Mouse (Mus musculus) neutrophil, adult 5-6 weeks (primary cell): ENCODE data around the gene Serpini1. TPM values are rescaled to one million over a fixed set of nuclear protein-coding genes. Genes with fewer than 3 reads are reported as not detected.

Source experiments
- ATAC-seq: fragments of 151-379, 151-347 bp; 2 replicates; pipeline ENCODE4 v1.8.0; 2017; ENCODE audit warnings: mild to moderate bottlenecking, moderate TSS enrichment; ENCODE audit not compliant: insufficient number of reproducible peaks, poor library complexity, low FRiP score, severe bottlenecking; ENCODE audit errors: extremely low read depth
- total RNA-seq: library from RNA; stranded (forward); fragments of 200-1000 nt; gene quantifications from 2 replicates; pipeline ENCODE4 v1.2.3, GENCODE M21; 2017

Serpini1 gene
- 9.6 and 11.9 TPM in 2 replicates for total RNA-seq

DNA sequence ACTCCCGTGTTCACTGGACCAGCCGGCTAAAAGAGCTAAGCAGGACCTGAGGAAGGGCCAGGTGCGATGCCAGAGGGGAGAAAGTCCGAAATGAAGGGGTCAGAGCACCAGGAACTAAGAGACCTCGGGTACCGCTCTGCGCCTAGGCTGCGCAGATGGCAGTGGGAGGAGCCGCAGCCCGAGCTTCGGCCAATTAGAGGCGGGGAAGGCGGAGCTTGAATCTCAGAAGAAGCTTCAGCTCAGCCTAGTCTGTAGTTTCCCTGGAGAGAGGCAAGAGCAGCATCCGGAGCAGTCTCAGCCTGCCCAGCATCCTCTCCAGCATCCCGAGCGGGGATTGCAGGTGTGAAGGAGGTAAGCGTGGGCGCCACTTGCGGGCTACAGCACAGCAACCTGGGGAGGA is at the start of gene Serpini1:
TSS of gene Serpini1 (plus strand) at position 256 of the 400 bp plus-strand sequence.
- ATAC-seq = peak; percentile 71

DNA sequence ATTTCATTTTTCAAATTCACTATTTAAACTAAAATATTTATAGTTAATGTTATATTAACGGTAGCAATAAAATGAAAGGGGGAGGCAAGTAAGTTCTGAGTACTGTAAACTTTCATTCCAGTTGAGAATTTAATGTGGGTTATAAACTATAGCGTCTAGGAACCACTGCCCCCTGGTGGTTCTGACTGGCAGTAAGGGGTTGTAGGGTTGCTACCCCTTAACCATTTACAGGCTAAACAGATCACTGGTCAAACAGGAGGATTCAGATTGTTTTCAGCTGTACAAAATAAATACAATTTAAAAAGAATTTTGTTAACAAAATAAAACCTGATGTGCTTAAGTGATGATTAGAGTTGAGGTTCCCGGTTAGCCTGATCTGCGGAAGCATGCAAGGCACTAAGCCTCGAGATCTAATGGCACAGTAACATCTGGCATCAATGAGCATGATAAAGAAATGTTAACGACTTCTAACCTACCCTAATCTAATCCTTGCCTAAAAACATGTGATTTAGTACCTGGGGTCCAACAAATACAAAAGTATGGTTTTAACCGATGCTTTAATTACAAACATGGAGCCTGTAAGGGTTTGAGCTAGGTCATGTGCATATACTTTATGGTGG is 39.6 kb upstream of the Serpini1 start:
- ATAC-seq = peak; percentile 81

DNA sequence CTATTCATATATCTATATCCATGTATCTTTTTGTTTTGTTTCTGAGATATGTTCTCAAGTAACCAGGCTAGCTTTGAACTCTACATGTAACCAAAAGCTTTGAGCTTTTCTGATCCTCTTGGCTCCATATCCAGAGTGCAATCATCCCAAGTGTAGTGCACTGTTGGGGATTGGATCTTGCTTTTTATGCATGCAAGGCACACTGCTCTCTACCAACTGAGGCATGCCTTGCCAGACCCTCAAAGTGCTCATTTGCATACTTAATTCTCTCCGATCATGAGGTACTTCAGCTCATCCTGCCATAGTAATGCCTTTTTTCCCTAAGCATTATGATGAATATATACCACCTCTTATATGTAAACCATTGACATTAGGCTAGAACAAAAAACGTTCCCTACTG is 36.0 kb upstream of the Serpini1 start:
- ATAC-seq = no peak

DNA sequence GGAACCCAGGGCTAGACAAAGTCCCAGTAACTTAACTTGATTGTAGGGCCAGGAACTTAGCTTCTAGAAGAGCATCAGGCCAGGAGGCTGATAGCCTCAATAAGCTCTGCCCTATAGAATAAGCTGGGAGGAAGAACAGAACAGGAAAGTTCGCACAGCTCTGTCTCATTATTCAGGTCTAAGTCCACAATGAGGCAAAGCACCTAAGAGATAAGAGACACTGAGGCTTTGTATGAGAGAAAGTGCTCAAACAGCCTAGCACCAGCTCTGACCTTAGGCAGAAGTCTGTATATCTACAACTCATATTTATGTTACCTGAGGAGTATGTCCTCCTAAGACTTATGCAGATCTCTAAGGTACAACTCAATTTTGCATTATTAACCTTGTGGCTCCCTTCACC is 34.8 kb upstream of the Serpini1 start:
- no peak for ATAC-seq

DNA sequence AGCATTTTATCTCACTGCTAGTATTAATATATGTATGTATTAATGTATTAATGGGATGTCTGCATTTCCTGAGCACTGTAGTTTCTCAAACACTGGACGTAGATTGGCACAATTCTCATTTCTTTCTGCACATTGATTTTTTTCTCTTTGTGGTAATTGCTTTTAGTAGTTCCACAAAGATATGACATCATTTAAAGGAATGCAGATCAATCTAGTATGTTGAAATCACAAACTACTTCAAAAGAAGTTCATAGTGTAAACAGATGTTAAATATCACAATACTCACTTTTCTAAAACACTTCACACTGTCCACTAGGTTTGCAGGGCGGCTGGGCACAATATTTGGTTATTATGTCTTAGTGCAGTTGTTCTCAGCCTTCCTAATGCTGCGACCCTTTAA is 26.3 kb upstream of the Serpini1 start:
- no peak for ATAC-seq

DNA sequence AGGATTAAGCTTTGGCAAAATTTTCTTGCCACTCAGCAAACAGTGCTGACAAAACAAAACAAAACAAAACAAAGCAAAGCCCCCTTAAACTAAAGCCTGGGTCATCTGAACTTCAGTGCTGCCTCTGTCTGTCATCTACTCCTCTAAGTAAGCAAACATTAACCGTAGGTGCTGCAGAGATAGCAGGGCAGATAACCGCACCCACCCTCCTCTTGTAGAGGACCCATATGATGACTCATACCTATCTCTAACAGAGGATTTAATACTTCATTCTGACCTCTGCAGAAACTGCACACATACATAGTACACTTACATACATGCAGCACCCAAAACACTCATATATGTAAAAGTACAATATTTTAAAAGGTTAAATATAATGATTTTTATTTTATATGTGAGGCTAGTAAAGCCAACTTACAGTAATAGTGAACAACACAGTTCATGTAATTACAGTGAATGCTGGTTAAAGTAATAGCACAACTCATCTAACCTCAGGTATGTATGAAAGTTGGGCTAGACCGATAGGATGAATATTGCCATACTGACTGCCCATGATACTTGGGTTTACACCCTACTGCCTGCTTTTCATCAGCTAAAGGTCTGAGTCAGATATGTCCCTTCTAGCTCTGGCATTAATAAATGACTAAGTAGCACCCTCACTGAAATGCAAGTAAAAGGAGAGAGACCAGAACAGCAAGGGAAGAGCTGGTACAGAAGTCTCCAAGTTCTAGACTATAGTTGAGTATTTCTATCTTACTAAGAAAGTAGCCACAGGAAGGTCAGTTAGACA is 23.1 kb upstream of the Serpini1 start:
- ATAC-seq = no peak

DNA sequence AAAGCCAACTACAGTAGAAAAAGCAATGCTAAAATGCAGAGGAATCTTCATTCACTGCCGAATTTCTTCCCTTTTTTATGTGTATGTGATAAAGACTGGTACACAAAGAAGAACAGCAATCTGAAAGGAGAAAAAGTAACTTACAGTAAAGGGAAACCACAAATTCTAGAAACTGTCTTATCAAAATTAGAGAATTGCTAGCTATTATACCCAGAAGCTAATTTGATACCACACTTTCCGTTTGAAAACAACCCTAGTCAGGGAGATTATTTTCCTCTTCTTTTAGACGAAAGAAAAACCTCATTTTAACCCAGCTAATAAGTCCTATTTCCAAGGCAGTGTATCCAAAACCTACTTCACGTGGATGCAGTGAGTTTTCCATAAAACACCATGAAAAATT is 16.1 kb upstream of the Serpini1 start:
- ATAC-seq = no peak

DNA sequence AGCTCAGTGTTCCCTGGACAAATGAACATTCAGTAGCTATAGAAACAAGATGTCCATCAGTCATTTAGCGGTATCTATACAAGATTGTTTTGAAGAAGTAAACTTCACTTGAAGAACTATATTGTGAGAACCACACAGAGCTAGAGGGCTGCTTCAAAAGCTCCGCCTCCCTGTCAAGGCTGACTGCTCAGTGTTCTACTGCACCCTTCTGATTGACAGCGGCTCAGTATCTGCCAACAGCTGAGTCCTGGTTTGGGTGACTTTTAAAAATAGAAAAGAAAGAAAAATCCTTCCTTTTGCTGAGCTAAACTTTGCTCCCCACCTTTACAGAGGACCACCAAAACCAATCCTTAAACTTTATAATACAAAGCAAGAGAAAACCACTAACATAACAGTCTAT is 14.5 kb upstream of the Serpini1 start:
- peak; percentile 94 for ATAC-seq

DNA sequence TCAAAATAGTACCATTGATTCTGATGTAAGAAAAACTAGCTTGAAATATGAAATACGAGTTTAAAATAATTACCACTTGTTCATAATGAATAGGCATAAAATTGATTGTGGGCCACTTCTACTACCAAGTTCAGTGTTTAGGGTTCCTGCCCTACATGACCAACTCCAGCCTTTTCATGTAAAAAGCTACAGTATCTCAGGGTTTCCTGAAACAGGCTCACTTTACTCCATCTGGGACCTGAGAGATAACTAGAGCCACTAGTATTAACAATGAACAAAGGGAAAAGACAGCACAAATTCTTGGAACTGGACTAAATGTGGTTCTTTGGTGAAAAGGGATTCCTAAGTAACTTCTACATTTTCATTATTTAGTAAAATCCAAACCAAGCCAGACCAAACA is 13.1 kb upstream of the Serpini1 start:
- ATAC-seq = no peak

DNA sequence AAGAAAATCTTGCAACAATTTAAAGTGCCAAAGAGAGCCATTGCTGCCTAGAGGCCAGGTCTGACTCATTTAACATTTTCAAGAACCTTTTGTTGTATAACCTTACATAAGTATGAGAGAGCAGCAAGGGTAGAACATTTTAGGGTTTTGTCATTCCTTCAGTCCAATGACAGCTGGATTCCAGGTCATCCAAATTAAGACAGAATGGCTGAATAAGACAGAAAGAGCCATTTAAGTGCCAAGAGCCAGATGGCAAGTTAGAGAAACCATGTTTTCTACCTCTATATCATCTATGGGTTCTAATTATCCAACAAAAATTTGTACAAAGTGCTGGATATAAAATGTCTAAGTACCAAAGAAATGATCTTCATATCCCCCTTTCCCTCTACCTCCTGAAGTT is 6.1 kb upstream of the Serpini1 start:
- ATAC-seq = no peak

DNA sequence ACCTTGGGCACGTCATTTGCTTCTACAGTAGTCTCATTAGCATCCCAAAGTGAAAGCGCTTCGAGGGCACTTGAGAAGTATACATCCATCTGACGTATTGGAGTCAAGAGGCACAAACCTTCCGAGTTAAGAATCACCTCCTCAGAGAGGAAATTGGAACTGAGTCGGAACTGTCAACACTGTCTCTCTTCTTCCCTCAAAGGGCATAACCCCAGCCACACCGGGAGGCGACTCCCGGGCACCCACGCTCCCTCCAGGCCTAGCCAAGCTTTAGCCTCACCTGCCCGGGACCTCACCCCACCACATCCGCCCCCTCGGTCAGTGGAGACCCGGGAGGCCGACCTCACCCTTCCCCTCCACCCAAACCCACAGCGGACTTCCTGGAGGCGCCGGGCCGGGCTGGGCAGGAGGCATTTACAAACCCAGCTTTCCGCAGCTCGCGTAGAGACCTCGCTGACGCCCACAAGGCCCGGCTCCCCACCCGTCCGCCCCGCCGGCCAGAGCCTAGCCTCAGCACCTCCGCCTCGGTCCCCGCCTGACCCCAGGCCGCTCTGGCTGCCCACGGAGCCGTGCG is 1.1 kb upstream of the Serpini1 start:
- peak; percentile 4; the same call in 1 of the 2 replicates for ATAC-seq

DNA sequence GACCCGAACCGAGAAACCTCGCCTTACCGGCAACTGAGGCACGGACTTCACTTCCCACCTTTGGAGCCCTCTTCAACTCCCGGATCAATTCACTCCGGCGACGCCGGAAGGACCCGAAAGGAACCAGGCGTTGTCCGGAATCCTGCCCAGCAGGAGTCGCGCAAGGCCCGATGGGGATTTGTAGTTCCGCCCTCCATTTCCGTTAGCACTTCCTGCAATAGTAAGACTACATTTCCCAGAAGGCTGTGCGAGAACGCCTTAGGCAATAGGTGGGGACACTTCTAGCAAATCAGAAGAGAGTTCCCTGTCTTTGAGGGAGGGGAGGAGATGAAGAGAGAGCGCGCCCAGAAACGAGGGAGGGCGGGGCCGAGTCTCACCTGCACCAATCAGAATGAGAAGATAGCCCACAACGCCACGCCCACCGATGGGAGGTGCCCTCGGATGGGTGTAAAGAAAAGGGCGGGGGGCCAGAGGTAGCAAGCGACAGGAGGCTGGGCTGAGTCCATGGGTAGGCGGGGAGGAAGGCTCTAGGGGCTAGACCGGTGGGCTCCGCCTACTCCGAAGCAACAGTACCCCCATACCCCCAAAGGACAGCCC is 554 bp upstream of the Serpini1 start, which contains the start of gene Pdcd10:
TSS of gene Pdcd10 (minus strand) at position 162 of the 597 bp plus-strand sequence.
- ATAC-seq = peak; percentile 87

DNA sequence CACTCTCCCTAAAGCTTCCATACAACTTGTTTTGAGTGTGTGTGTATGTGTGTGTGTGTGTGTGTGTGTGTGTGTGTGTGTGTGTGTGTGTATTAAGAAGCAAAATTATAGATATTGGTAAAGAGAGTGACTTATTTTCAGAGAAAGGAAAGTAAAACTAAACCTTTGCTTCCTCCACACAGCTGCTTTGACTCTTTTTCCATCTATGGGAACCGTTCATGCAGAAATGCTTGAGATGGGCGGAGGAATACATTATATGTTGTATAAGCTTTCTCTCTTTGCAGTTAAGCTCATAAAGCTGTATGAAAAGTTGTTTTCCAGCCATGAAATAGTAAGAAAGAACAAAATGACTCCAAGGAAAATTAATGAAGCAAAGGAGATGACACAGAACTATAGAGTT is 16.7 kb downstream of the Serpini1 start:
- ATAC-seq = peak; percentile 86

DNA sequence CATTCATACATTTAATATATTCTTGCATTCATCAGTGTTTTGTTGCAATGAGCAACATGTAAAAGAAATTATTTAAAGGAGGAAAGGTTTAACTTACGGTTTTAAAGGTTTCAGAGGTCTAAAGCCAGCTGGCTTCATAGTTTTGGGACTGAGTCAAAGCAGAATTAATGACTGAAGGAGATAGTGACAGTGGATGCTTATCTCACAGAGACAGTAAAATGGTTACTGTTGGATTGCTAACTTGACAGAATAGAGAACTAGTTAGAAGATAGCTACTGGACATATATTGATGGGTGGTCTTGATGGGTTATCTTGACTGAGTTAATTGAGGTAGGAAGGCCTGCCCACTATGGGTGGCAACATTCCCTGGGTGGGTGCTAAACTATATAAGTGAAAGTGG is 18.2 kb downstream of the Serpini1 start:
- ATAC-seq = no peak

DNA sequence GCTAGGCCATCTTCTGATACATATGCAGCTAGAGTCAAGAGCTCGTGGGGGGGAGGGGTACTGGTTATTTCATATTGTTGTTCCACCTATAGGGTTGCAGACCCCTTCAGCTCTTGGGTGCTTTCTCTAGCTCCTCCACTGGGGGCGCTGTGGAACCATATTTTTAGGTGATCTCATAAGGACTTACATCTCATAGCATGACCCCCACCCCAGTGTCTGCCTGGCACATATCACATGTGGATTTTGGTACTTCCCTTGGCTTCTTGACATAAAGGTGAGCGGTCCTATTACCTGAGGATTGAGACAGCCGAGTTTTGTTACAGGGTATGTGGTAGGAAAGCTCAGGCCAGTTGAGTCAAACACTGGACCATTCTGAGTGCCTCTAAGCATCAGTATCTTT is 22.0 kb downstream of the Serpini1 start:
- peak; percentile 51; the same call in 1 of the 2 replicates for ATAC-seq

DNA sequence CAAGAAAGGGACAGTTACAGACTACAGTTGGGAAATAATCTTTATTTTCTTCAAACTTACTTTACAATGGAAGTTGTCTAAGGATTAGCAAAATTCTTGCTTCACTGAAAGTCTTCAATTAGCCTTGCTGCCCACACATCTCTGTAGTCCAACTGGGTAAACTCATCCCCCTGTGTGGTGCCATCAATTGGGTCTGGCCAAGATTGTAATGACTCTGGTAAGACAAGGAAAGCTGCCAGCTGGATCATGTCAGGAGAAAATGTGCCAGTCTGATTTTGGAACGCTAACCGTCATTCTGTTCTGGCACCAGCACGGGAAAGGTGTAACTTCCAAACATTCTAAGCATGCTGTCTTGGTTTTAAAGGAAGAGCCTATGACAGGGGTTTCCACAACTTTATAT is 25.9 kb downstream of the Serpini1 start:
- no peak for ATAC-seq

DNA sequence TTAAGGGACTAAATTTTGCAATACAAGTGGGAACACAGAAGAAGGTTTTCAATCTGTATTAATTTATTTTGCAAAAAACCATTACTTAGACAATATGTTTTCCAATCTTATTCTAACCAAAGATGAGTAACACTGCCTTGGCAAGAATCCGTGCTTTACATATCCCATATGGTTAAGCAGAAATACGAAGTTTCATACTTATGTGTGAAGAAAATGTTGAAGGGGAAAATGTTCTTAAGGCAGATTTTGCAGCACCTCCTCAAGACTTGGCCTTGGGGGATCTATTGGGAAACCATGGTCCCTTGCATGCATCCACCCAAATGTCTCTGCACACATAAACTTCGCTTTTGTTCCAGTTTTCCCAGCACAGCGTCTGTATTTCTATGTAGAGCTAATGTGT is 27.6 kb downstream of the Serpini1 start:
- ATAC-seq = no peak

DNA sequence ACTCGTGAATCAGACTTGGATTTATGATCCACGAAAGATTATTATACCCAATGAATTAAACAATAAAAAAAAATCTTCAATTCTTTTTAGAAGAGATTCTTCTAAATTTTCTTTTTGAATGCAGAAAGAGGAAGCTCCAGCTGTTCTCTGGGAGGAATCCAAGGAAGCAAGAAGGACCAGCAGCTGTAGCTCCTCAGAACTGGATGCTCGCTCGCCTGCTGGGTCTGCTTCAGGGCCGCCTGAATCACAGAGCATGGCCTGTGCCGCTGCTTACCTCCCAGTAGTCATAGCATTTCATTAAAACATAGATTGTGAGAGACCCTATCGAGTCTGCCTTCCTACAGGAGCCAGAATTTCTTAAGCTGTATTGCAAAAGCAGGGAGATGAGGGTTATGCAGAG is 53.7 kb downstream of the Serpini1 start:
- no peak for ATAC-seq

DNA sequence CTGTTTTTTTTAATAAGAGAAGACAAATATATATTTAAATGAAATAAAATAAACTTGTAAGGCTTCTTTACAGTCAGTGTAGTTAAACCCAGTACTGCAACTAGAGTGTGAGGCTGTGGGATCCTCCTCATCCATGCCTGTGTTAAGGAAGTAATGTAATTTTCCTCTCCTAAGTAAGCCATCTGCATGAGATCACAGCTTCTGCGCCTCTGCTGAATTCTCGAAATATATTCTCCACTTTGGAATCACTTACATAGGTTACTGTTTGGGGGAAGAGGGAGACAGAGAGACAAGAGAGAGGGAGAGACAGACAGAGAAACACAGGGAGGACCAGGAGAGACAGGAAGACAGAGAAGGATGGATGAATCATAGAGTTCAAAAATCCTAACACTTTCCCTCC is 67.3 kb downstream of the Serpini1 start:
- ATAC-seq = no peak
